Mouse (Mus musculus) stomach, postnatal 0 days (tissue): ENCODE results near the gene Phxr2.

Experiments
- CTCF ChIP-seq: IDR thresholded peaks from 2 replicates; pipeline ENCODE4 v1.5.1; 2016; ENCODE audit warnings: antibody characterized with exemption, low read depth, mild to moderate bottlenecking, moderate library complexity
- EP300 ChIP-seq: optimal IDR thresholded peaks from 2 replicates; pipeline ENCODE3; 2016; ENCODE audit warnings: antibody characterized with exemption

DNA sequence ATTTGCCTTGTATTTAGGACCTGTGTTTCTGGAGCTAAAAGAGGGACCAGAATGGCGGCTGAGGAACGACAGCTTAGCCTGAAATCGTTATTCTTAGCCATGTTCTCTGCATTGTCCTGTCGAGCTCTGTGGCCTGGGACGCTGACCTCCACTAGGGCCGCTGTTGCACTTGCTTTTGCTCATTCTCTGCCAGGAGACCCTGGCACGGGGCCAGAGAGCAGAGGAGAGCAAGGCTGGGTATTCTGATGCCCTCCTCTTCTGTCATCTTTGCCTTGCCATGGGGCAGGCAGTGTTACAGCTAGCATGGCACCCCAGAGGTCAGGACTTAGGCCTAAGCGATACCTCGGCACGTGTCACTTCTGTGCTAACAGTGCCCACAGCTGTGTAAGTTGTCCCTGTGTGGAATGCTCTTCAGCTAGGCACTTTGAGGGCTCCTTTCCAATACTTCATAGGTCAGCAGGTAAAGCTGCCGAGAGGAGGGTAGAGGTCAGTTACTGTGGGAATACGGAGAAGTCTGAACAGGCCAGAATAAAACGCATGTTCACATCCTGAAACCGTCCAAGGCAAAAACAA lies 42.6 kb downstream of the Phxr2 start:
- TF ChIP-seq CTCF (no peak), EP300 (no peak)
